Mouse (Mus musculus) cerebellum, adult 2 months (tissue): ENCODE results near the gene Apon. TPM values are rescaled to one million over a fixed set of nuclear protein-coding genes. Genes with fewer than 3 reads are reported as not detected.
A peak's percentile ranks its signal among the peaks of the same experiment; 100 is the strongest.

ENCODE experiments used
- DNase-seq, 2 experiments: peaks; one replicate each; pipeline ENCODE4 v3.0.0; 2021
- H3K27ac ChIP-seq: fragments of 200-500 bp; 2 replicates; pipeline ENCODE4 v1.5.1; 2012; ENCODE audit warnings: low read length, control low read depth, inconsistent platforms; ENCODE audit not compliant: insufficient read depth
- H3K27me3 ChIP-seq: fragments of 200-500 bp; 2 replicates; pipeline ENCODE4 v1.6.1; 2012; ENCODE audit warnings: inconsistent platforms, mild to moderate bottlenecking, low read length, moderate library complexity; ENCODE audit not compliant: control insufficient read depth, insufficient read depth
- H3K4me1 ChIP-seq: fragments of 200-500 bp; 2 replicates; pipeline ENCODE4 v1.6.1; 2011; ENCODE audit warnings: low read length; ENCODE audit not compliant: control insufficient read depth, insufficient read depth
- H3K4me3 ChIP-seq: fragments of 200-500 bp; replicated peaks from 2 replicates; pipeline ENCODE3; 2011; ENCODE audit warnings: mild to moderate bottlenecking, low read depth, low read length, control low read depth; ENCODE audit not compliant: insufficient read depth
- CTCF ChIP-seq: fragments of 200-500 bp; IDR thresholded peaks from 2 replicates; pipeline ENCODE4 v1.5.1; 2011; ENCODE audit warnings: low read depth, mild to moderate bottlenecking, control low read depth, low read length, moderate library complexity, borderline replicate concordance; ENCODE audit not compliant: insufficient read depth
- POLR2A ChIP-seq: fragments of 200-500 bp; IDR thresholded peaks from 2 replicates; pipeline ENCODE4 v1.6.1; 2011; ENCODE audit warnings: low read length, control low read depth, borderline replicate concordance; ENCODE audit not compliant: insufficient read depth
- WGBS: fragments of 180-500 bp; shearing (Covaris S2); methylation state at CpG from one replicate; pipeline ENCODE4 v1.1.7; 2018; 5-methylcytosine and 5-hydroxymethylcytosine counted together
- polyA plus RNA-seq: library from polyadenylated mRNA; depleted of rRNA; stranded (reverse); fragments of >200 nt; gene quantifications from 2 replicates; pipeline ENCODE4 v1.2.3, GENCODE M21; 2012

Apon gene
- polyA plus RNA-seq, 1 experiment = not detected

DNA sequence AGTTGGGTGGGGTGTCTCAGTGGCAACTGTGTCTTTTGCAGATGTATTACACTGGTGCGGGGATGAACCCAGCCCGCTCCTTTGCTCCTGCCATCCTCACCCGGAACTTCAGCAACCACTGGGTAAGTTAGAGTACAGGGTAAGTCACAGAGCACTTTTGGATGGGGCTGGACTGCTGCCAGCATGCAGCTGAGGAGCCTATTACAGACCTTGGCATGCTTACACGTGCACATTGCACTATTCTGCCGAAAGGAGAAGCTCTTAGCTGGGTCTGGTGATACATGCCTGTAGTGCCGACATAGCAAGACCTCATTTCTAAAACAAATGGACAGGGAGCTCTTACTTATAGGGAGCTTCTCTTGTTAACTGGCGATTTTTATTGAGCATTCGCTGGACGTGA is 26.3 kb upstream of the Apon start:
- TF ChIP-seq POLR2A (no peak), CTCF (no peak)
- no peak for DNase-seq
- no peak overlapping the region for H3K4me3 ChIP-seq

GRCm38 (mm10) chr10:128228009-128228408 is 25.9 kb upstream of the Apon start:
- TF ChIP-seq CTCF (no peak), POLR2A (no peak)
- Histone ChIP-seq H3K4me1 (peaks cover 2% of the 10 kb centered on the region; the same call in 1 of the 2 replicates), H3K27ac (no peak overlapping the region), H3K27me3 (no peaks in the 10 kb centered on the region), H3K4me3 (no peak overlapping the region)
- WGBS = 90% methylated on average over 8 of the region's 8 CpGs
- no peak for DNase-seq

More for the DNA sequence above, 26.3 kb upstream of the Apon start:
- Histone ChIP-seq H3K27me3 (no peaks in the 10 kb centered on the region), H3K4me1 (no peaks in the 10 kb centered on the region), H3K27ac (no peak overlapping the region)
- 60% methylated on average over 9 of the region's 9 CpGs for WGBS

DNA sequence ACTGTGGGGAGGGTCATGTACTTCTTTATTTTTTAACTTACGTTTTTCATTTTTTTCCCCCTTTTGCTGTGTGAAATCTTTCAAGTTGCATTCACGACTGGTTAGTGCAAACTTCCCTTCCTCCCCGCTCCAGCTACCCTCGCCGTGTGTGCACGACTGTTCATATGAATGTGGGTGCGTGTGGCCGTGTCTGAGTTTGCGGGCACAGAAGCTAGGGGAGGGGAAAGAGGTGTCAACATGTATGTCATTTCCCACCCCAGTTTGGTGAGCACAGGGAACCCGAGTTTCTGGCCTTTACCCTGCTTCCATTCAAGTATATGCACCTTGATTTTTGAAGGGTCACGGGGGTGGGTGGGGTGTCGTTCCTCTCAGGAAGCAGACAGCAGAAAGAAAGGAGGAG is 23.3 kb upstream of the Apon start:
- no peaks in the 10 kb centered on the region for H3K27me3 ChIP-seq
- no peak for DNase-seq
- TF ChIP-seq CTCF (no peak), POLR2A (no peak)
- H3K27ac ChIP-seq = no peak overlapping the region
- H3K4me3 ChIP-seq = no peak overlapping the region
- peaks cover 3% of the 10 kb centered on the region; the same call in 1 of the 2 replicates for H3K4me1 ChIP-seq
- WGBS = 84% methylated on average over 12 of the region's 12 CpGs

GRCm38 (mm10) chr10:128231146-128231545 is 22.8 kb upstream of the Apon start:
- Histone ChIP-seq H3K27me3 (no peaks in the 10 kb centered on the region), H3K4me1 (peaks cover 3% of the 10 kb centered on the region; the same call in 1 of the 2 replicates), H3K27ac (no peak overlapping the region), H3K4me3 (peak overlapping the region; percentile 98)
- no peak for TF ChIP-seq CTCF
- TF ChIP-seq POLR2A = no peak
- DNase-seq = no peak
- 9% methylated on average over 5 of the region's 5 CpGs for WGBS

DNA sequence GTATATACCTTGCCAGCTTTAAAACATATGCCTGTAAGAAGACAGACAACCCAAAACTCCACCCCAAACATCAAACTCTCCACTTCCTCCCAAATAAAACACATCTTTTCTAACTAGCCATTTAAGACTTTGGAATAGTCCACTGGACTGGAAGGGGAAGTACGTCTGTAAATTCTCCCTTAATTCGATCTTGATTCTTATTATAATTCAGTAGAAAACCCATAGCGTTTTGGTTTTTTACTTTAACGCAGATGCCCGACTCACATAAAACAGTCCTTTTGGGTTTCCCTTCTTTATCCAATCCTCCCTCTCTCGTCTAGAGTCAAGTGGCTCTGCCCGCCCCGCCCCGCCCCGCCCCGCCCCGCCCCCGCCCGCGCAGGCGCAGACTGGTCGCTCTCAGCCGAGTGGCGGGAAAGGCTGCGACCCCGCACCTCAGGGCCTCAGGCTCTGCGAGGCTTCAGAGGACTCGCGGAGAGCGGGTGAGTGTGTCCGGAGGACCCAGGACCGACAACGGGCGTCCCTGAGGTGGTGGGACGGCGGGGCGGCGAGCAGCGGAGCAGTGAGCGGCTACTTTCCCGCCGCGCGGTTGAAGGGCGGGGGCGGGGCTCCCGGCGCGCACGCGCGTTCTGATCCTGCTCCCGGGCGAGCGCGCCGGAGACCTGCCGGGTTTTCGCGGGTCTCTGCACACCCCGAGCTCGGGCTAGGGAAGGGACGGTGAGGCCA is 22.0 kb upstream of the Apon start, which contains the start of gene Timeless:
Gene Timeless, plus strand, starts transcription at position 369 of the 723 bp plus-strand sequence.
- TF ChIP-seq CTCF (no peak), POLR2A (peak; percentile 95)
- no peaks in the 10 kb centered on the region for H3K27me3 ChIP-seq
- peak within 1 kb of the TSS; percentile 93 for H3K27ac ChIP-seq
- DNase-seq = peak; percentile 85 to 95
- peaks cover 3% of the 10 kb centered on the region; the same call in 1 of the 2 replicates for H3K4me1 ChIP-seq
- H3K4me3 ChIP-seq = peak within 1 kb of the TSS; percentile 98
- under 1% methylated on average over 58 of the region's 58 CpGs for WGBS

DNA sequence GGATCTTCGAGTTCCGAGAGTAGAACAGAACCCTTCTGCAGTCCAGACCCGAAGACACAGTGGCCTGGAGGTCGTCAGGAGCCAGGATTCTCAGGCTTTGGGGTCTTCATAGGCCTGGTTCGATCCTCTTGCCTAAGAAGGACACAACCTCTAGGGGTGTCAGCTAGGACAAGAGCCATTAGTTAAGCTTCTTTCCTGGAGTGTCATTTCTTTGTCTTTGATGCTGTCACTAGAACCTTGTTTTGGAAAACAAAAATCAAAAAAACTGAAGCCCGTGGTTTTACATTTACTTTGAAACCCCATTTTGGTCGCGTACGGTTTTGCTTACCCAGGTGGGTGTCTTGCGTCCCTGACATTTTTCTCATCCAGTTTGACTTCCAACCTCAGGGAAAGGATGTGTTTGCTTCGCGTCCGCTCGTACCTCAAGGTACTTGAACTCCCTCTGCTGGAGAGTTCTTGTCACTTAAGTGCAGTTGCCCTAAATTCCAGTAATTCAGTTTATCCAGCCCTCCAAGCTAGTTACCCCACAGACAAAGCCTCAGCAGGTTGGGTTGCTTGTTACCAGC is 21.4 kb upstream of the Apon start:
- H3K4me1 ChIP-seq = peaks cover 3% of the 10 kb centered on the region; the same call in 1 of the 2 replicates
- H3K4me3 ChIP-seq = peak overlapping the region; percentile 98
- peak; percentile 77 for TF ChIP-seq CTCF
- TF ChIP-seq POLR2A = no peak
- H3K27ac ChIP-seq = peak overlapping the region; percentile 93
- DNase-seq = peak; percentile 67 to 80
- H3K27me3 ChIP-seq = no peaks in the 10 kb centered on the region
- under 1% methylated on average over 14 of the region's 14 CpGs for WGBS

DNA sequence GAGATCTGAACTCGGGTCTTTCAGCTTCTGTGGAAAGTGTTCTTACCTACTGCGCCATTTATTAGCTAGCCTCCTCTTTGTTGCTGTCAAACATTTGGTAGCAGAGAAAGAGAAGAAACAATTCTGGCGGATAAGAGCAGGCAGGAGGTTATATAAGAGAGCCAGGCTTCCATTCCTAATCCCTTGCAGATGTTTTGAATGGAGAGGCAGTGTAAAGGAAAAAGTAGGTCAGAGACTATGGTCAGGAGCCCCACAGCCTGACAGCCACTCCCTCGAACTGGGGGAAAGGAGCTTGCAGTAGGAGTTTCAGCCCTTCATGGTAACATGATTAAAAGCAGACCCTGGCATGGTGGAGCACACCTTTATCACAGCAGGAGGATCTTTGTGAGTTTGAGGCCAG is 17.6 kb upstream of the Apon start:
- no peak for DNase-seq
- Histone ChIP-seq H3K4me1 (peaks cover 7% of the 10 kb centered on the region; the same call in 1 of the 2 replicates), H3K27me3 (no peaks in the 10 kb centered on the region), H3K27ac (no peak overlapping the region), H3K4me3 (no peak overlapping the region)
- WGBS = 81% methylated on average over 4 of the region's 4 CpGs
- TF ChIP-seq CTCF (no peak), POLR2A (no peak)
